In the genomic region with DNA sequence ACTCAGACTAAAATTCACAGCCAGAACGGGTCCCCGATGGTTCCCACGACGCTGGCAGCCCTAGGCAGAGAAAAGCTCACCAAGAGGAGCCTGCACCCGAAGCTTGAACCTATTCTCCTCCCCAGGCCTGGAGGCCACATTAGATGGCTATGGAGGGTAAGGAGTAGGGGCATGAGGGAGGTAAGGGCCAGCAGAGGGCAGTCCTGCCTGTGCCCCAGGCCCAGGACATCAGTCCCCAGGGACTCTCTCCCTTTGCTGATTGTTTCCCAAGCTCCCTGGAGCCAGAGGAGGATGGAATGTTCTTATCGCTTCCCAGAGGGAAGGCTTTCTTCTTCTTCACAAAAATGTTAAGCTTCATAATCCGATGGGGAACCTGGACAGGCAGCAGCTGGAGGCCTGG, we compare ENCODE assay signal across 22 mouse cellular contexts.
DNase-seq lines count a peak whose midpoint lies in the region; ATAC-seq and TF ChIP-seq lines count a peak whose summit lies in the region.
"Had no signal": no experiment of that assay in that cellular context is flagged by ENCODE, and none has a peak within 500 bp of the region (broad histone marks: within the 10 kb centered on the region; RNA-seq: fewer than 3 reads in every experiment).

No protein-coding gene starts in this region.

- H3K36me3 ChIP-seq in heart, adult 2 months (ENCODE audit: control insufficient read depth, insufficient read depth, low read length): no peaks in the 10 kb centered on the region
- no peaks in the 10 kb centered on the region for H3K36me3 ChIP-seq in heart, embryonic 12.5 days
- H3K36me3 ChIP-seq in intestine, postnatal 0 days (ENCODE audit: control insufficient read depth, insufficient read depth): no peaks in the 10 kb centered on the region
- H3K36me3 ChIP-seq in intestine, embryonic 15.5 days: no peaks in the 10 kb centered on the region
- H3K36me3 ChIP-seq in lung, embryonic 14.5 days (ENCODE audit: insufficient read depth): no peaks in the 10 kb centered on the region
- no peaks in the 10 kb centered on the region for H3K36me3 ChIP-seq in stomach, postnatal 0 days (ENCODE audit: control insufficient read depth, insufficient read depth, low read length)
- H3K36me3 ChIP-seq: embryonic facial prominence, embryonic 12.5 days; forebrain, embryonic 12.5 days; G1E; liver, embryonic 15.5 days had no signal

- no peak overlapping the region for H3K4me3 ChIP-seq in heart, adult 2 months
- H3K4me3 ChIP-seq in heart, embryonic 12.5 days: no peak overlapping the region
- no peak overlapping the region for H3K4me3 ChIP-seq in intestine, postnatal 0 days (ENCODE audit: low read depth, low read length)
- H3K4me3 ChIP-seq in intestine, embryonic 15.5 days (replicated peaks): no peak overlapping the region
- H3K4me3 ChIP-seq in lung, embryonic 14.5 days (ENCODE audit: low read depth, low read length): no peak overlapping the region
- no peak overlapping the region for H3K4me3 ChIP-seq in stomach, postnatal 0 days (ENCODE audit: low read depth, low read length)
- H3K4me3 ChIP-seq: embryonic facial prominence, embryonic 12.5 days; forebrain, embryonic 12.5 days; liver, embryonic 15.5 days had no signal

- 68% methylated on average over 7 of the region's 7 CpGs for WGBS in heart, adult 2 months
- WGBS in heart, embryonic 12.5 days: 58% methylated on average over 7 of the region's 7 CpGs
- WGBS in intestine, postnatal 0 days: 77% methylated on average over 7 of the region's 7 CpGs
- WGBS in intestine, embryonic 15.5 days: 72% methylated on average over 7 of the region's 7 CpGs
- WGBS in lung, embryonic 14.5 days: 70% methylated on average over 7 of the region's 7 CpGs
- 69% methylated on average over 7 of the region's 7 CpGs for WGBS in stomach, postnatal 0 days

- H3K9me3 ChIP-seq in heart, embryonic 12.5 days (replicated peaks): no peaks in the 10 kb centered on the region
- no peaks in the 10 kb centered on the region for H3K9me3 ChIP-seq in intestine, postnatal 0 days (ENCODE audit: control insufficient read depth)
- no peaks in the 10 kb centered on the region for H3K9me3 ChIP-seq in intestine, embryonic 15.5 days
- no peaks in the 10 kb centered on the region; the same call in 1 of the 2 replicates for H3K9me3 ChIP-seq in lung, embryonic 14.5 days (ENCODE audit: low read depth, low read length)
- H3K9me3 ChIP-seq in stomach, postnatal 0 days (ENCODE audit: control insufficient read depth, low read length): no peaks in the 10 kb centered on the region
- H3K9me3 ChIP-seq: embryonic facial prominence, embryonic 12.5 days; forebrain, embryonic 12.5 days; G1E; liver, embryonic 15.5 days had no signal

- no peak for ATAC-seq in heart, embryonic 12.5 days (ENCODE audit: insufficient number of reproducible peaks, low FRiP score)
- ATAC-seq in intestine, postnatal 0 days: no peak
- ATAC-seq in intestine, embryonic 15.5 days: no peak
- ATAC-seq in lung, embryonic 14.5 days (ENCODE audit: insufficient read depth): no peak
- no peak for ATAC-seq in stomach, postnatal 0 days (ENCODE audit: low FRiP score, low TSS enrichment)
- ATAC-seq: Patski had no signal

- intact Hi-C loops in heart, adult 2 months (cut with DNase I): loop anchor here (10.0 kb wide), 1 partner anchor 612 kb away; a partner anchor contains a TSS

- no peaks in the 10 kb centered on the region for H3K27me3 ChIP-seq in heart, adult 2 months (ENCODE audit: control insufficient read depth, insufficient read depth, low read length)
- H3K27me3 ChIP-seq in heart, embryonic 12.5 days (replicated peaks): no peaks in the 10 kb centered on the region
- H3K27me3 ChIP-seq in intestine, postnatal 0 days (replicated peaks; ENCODE audit: control insufficient read depth, insufficient read depth, low read length): no peaks in the 10 kb centered on the region
- no peaks in the 10 kb centered on the region for H3K27me3 ChIP-seq in intestine, embryonic 15.5 days (replicated peaks)
- H3K27me3 ChIP-seq in lung, embryonic 14.5 days (ENCODE audit: insufficient read depth, low read length): 0 out of 2 replicates have a peak, but pooled peaks cover 4% of the 10 kb centered on the region
- H3K27me3 ChIP-seq in stomach, postnatal 0 days (ENCODE audit: control insufficient read depth, insufficient read depth, low read length): no peaks in the 10 kb centered on the region
- H3K27me3 ChIP-seq: liver, embryonic 15.5 days; Patski had no signal

- no peak overlapping the region for H3K9ac ChIP-seq in heart, adult 2 months (ENCODE audit: low read depth, low read length)
- H3K9ac ChIP-seq in heart, embryonic 12.5 days: no peak overlapping the region
- no peak overlapping the region for H3K9ac ChIP-seq in intestine, postnatal 0 days (ENCODE audit: low read depth, low read length)
- no peak overlapping the region for H3K9ac ChIP-seq in intestine, embryonic 15.5 days
- no peak overlapping the region for H3K9ac ChIP-seq in lung, embryonic 14.5 days
- H3K9ac ChIP-seq in stomach, postnatal 0 days (ENCODE audit: low read length): no peak overlapping the region
- H3K9ac ChIP-seq: embryonic facial prominence, embryonic 12.5 days; forebrain, embryonic 12.5 days; liver, embryonic 15.5 days had no signal

- DNase-seq in heart, adult 2 months: peak in 1 of 2 experiments; percentile 6
- DNase-seq in lung, embryonic 14.5 days: peak; percentile 8
- DNase-seq in lung, postnatal 25 days (ENCODE audit: low spot score): no peak
- no peak for DNase-seq in stomach, postnatal 0 days (ENCODE audit: low spot score)
- DNase-seq in retina, postnatal 1 day: no peak
- DNase-seq: adrenal gland, postnatal 36 days; cerebellum, adult 9-10 months; kidney, adult 2 months; kidney, postnatal 14 days; layer of hippocampus, postnatal 36 days; lung, postnatal 10 days; midbrain, embryonic 14.5 days; right cerebral cortex, postnatal 14 days; thymus, postnatal 25 days had no signal

- no peak overlapping the region for H3K4me2 ChIP-seq in heart, embryonic 12.5 days
- H3K4me2 ChIP-seq in intestine, postnatal 0 days (replicated peaks; ENCODE audit: low read depth): no peak overlapping the region
- no peak overlapping the region for H3K4me2 ChIP-seq in intestine, embryonic 15.5 days (replicated peaks)
- no peak overlapping the region for H3K4me2 ChIP-seq in lung, embryonic 14.5 days
- no peak overlapping the region for H3K4me2 ChIP-seq in stomach, postnatal 0 days (replicated peaks; ENCODE audit: low read depth)
- H3K4me2 ChIP-seq: embryonic facial prominence, embryonic 12.5 days; forebrain, embryonic 12.5 days; liver, embryonic 15.5 days had no signal

- no peaks in the 10 kb centered on the region for H3K4me1 ChIP-seq in heart, adult 2 months (ENCODE audit: control insufficient read depth, insufficient read depth, low read length)
- peaks cover 14% of the 10 kb centered on the region; the same call in 1 of the 2 replicates for H3K4me1 ChIP-seq in heart, embryonic 12.5 days (replicated peaks)
- H3K4me1 ChIP-seq in intestine, postnatal 0 days (replicated peaks; ENCODE audit: control insufficient read depth, insufficient read depth, low read length): no peaks in the 10 kb centered on the region
- H3K4me1 ChIP-seq in intestine, embryonic 15.5 days (replicated peaks): 0 out of 2 replicates have a peak, but pooled peaks cover 2% of the 10 kb centered on the region
- H3K4me1 ChIP-seq in lung, embryonic 14.5 days (ENCODE audit: insufficient read depth): no peaks in the 10 kb centered on the region
- H3K4me1 ChIP-seq in stomach, postnatal 0 days (replicated peaks; ENCODE audit: control insufficient read depth, insufficient read depth): no peaks in the 10 kb centered on the region
- H3K4me1 ChIP-seq: liver, embryonic 15.5 days had no signal

- TF ChIP-seq POLR2A in heart, adult 2 months (IDR thresholded peaks at IDR 0.05; ENCODE audit: insufficient read depth, low read depth, low read length): no peak

- peak; percentile 66 for TF ChIP-seq CTCF in heart, adult 2 months (IDR thresholded peaks at IDR 0.05)
- peak; percentile 51 for TF ChIP-seq CTCF in intestine, postnatal 0 days (IDR thresholded peaks at IDR 0.05; ENCODE audit: low read depth)
- peak; percentile 39 for TF ChIP-seq CTCF in lung, embryonic 14.5 days (IDR thresholded peaks at IDR 0.05; ENCODE audit: low read depth)
- peak; percentile 40; the same call in 1 of the 2 replicates for TF ChIP-seq CTCF in stomach, postnatal 0 days (IDR thresholded peaks at IDR 0.05; ENCODE audit: low read depth)

- H3K79me2 ChIP-seq in heart, adult 2 months (replicated peaks; ENCODE audit: control insufficient read depth, insufficient read depth, low read length): no peaks in the 10 kb centered on the region

- H3K27ac ChIP-seq in heart, adult 2 months: no peak overlapping the region
- H3K27ac ChIP-seq in heart, embryonic 12.5 days (ENCODE audit: poor library complexity, severe bottlenecking): no peak overlapping the region
- H3K27ac ChIP-seq in intestine, postnatal 0 days (ENCODE audit: low read depth, low read length): no peak overlapping the region
- H3K27ac ChIP-seq in intestine, embryonic 15.5 days: no peak overlapping the region
- no peak overlapping the region for H3K27ac ChIP-seq in lung, embryonic 14.5 days (ENCODE audit: low read depth)
- no peak overlapping the region for H3K27ac ChIP-seq in stomach, postnatal 0 days (replicated peaks)
- H3K27ac ChIP-seq: embryonic facial prominence, embryonic 12.5 days; forebrain, embryonic 12.5 days; liver, embryonic 15.5 days had no signal

- no peak for TF ChIP-seq EP300 in heart, adult 2 months (IDR thresholded peaks at IDR 0.05; ENCODE audit: insufficient read depth, low read depth, low read length)
- TF ChIP-seq EP300 in stomach, postnatal 0 days (optimal IDR thresholded peaks at IDR 0.05): no peak
